Mouse (Mus musculus): ENCODE results near the gene Gdf9.

DNA sequence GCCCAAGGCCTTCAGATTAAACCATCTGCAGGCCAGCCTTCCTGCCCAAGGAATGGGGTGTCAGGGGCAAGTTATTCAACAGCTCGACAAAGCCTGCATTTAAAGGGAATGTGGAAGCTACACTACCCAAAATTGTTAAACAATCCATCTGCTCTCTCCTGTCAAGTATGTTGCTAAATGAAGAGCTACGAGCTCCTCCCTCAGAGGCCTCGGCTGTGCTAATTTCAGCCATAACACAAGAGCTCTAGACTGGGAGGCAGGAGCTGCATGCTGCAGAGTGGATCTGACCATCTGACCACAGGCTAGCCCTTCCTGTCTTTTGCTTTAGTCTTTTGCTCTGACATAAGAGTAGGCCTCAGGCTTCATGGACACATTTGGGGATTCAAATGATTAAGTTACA lies 5.6 kb upstream of the Gdf9 start:
- no peak for TF ChIP-seq CTCF (IDR thresholded peaks at IDR 0.05; ENCODE audit: extremely low read depth, insufficient read depth, low read length)
- TF ChIP-seq POLR2A (IDR thresholded peaks at IDR 0.05; ENCODE audit: extremely low read depth, insufficient read depth, low read length): 0 out of 2 replicates have a peak, but pooled peaks have one; percentile 8
